Mouse (Mus musculus) midbrain, postnatal 0 days (tissue): ENCODE results near the gene Bcl7a. TPM values are rescaled to one million over a fixed set of nuclear protein-coding genes. Genes with fewer than 3 reads are reported as not detected.

Experiments
- ATAC-seq: fragments of 200-750 bp; cut with Nextera tagmentation; 2 replicates; pipeline ENCODE4 v1.8.0; 2017; ENCODE audit warnings: moderate number of reproducible peaks, mild to moderate bottlenecking, moderate TSS enrichment, moderate library complexity; ENCODE audit not compliant: low FRiP score
- DNase-seq: peaks from one replicate; pipeline ENCODE4 v3.0.0-alpha.2; 2015; ENCODE audit warnings: low spot score
- H3K27ac ChIP-seq: fragments of 300-500 bp; sonication (generic); 2 replicates; pipeline ENCODE4 v1.5.1; 2014; ENCODE audit warnings: low read depth, mild to moderate bottlenecking, low read length, mixed read lengths
- H3K27me3 ChIP-seq: fragments of 300-500 bp; sonication (generic); 2 replicates; pipeline ENCODE4 v1.6.1; 2014; ENCODE audit warnings: low read length, control low read depth, mixed read lengths; ENCODE audit not compliant: insufficient read depth
- H3K36me3 ChIP-seq: fragments of 300-500 bp; sonication (generic); 2 replicates; pipeline ENCODE4 v1.6.1; 2014; ENCODE audit warnings: low read length, control low read depth, mixed read lengths; ENCODE audit not compliant: insufficient read depth
- H3K4me1 ChIP-seq: fragments of 300-500 bp; sonication (generic); 2 replicates; pipeline ENCODE4 v1.6.1; 2014; ENCODE audit warnings: mild to moderate bottlenecking, control low read depth, antibody characterized with exemption, low read length, mixed read lengths; ENCODE audit not compliant: insufficient read depth
- H3K4me2 ChIP-seq: fragments of 300-500 bp; sonication (generic); 2 replicates; pipeline ENCODE4 v1.6.1; 2014; ENCODE audit warnings: low read depth, mild to moderate bottlenecking, low read length, mixed read lengths; ENCODE audit not compliant: poor library complexity, severe bottlenecking
- H3K4me3 ChIP-seq: fragments of 300-500 bp; sonication (generic); 2 replicates; pipeline ENCODE4 v1.5.1; 2014; ENCODE audit warnings: low read depth, mild to moderate bottlenecking, low read length, moderate library complexity
- H3K9ac ChIP-seq: fragments of 300-500 bp; sonication (generic); replicated peaks from 2 replicates; pipeline ENCODE4 v1.6.1; 2014; ENCODE audit warnings: mild to moderate bottlenecking, low read length, moderate library complexity, mixed read lengths; ENCODE audit not compliant: poor library complexity, severe bottlenecking
- H3K9me3 ChIP-seq: fragments of 300-500 bp; sonication (generic); 2 replicates; pipeline ENCODE4 v1.6.1; 2016; ENCODE audit warnings: low read length, control low read depth
- CTCF ChIP-seq: IDR thresholded peaks from 2 replicates; pipeline ENCODE4 v1.5.1; 2016; ENCODE audit warnings: antibody characterized with exemption, mild to moderate bottlenecking
- WGBS: fragments of 180-500 bp; shearing (Covaris S2); extraction: QIAGEN DNeasy Blood & Tissue Kit; methylation state at CpG from one replicate; pipeline ENCODE4 v1.1.7; 2014; 5-methylcytosine and 5-hydroxymethylcytosine counted together
- polyA plus RNA-seq: library from polyadenylated mRNA; unstranded; fragments of >200 nt; fragmentation: Nextera tagmentation; extraction: Ambion mirVana; gene quantifications from 2 replicates; pipeline ENCODE4 v1.2.1, GENCODE M21; 2015
- total RNA-seq: library from RNA; depleted of rRNA; stranded (reverse); fragments of >200 nt; gene quantifications from 2 replicates; pipeline ENCODE4 v1.2.3, GENCODE M21; 2014

The Bcl7a gene
- total and polyA plus RNA-seq, 2 experiments from 2014 or later, result 21.6 to 40.7 TPM

DNA sequence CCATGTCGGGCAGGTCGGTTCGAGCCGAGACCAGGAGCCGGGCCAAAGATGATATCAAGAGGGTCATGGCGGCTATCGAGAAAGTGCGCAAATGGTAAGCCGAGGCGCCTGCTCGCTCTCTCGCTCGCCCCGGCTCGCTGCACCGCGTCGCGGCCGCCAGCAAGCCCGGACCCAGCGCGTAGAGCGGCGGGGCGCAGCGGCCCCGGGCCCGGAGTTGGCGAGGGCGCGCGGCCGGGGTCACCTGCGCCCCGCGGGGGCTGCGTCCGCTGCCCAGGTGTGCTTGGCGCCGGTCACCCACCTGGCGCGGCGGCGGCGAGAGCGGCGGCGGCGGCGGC, 961 bp downstream of the Bcl7a start:
- H3K27ac ChIP-seq, result peak overlapping the region; percentile 98
- no peaks in the 10 kb centered on the region for H3K9me3 ChIP-seq
- H3K4me1 ChIP-seq, result peaks cover 9% of the 10 kb centered on the region
- TF ChIP-seq CTCF, result no peak
- peak overlapping the region; percentile 91 for H3K4me3 ChIP-seq
- DNase-seq, result no peak
- H3K27me3 ChIP-seq, result no peaks in the 10 kb centered on the region
- H3K4me2 ChIP-seq, result peak overlapping the region; percentile 78
- under 1% methylated on average over 45 of the region's 51 CpGs for WGBS
- H3K9ac ChIP-seq, result peak overlapping the region; percentile 88
- ATAC-seq, result peak; percentile 11; the same call in 1 of the 2 replicates
- no peaks in the 10 kb centered on the region for H3K36me3 ChIP-seq

DNA sequence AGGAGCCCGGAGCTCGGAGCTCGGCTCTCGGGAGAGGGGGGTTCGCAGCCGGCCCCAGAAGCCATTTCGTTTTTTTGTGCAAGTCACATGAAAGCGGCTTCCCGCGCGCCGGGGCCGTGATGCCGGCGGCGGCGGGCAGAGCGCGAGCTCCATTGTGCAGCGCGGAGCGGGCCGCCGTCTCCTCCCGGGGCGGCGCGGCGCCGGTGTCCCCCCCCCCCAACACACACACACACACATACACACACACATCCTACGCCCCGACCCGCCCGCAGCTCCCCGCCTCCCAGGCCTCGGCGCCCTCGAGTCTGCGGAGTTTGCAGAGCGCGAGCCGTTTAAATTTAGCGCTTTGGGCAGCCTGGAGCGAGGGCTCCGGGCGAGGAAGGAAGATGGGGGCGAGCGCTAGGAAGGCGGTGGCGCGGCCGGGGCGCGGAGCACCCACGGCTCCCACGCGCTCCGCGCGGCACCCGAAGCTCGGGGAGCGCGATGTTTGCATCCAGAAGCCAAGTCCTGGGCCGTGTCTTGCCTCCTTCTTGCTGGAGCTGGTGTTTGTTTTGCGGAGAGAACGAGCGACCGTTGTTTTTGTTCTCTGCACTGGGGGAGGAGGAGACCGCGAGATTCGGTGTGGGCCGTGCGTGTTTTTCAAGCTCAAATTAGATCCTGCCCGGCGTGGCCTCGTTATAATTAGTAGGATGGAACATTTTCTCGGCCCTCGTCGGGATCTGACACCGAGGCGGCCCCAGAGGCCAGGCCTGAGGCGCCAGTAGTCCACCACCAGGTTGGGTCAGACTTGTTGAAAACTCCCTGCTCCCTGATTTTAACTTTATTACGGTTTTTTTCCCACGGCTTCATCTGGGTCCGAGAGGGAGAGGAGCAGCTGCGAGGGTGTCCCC, 1.6 kb downstream of the Bcl7a start:
- TF ChIP-seq CTCF, result no peak
- Histone ChIP-seq H3K27ac (peak overlapping the region; percentile 98), H3K4me2 (peak overlapping the region; percentile 78), H3K9ac (peak overlapping the region; percentile 88), H3K9me3 (no peaks in the 10 kb centered on the region), H3K36me3 (no peaks in the 10 kb centered on the region), H3K4me3 (peak overlapping the region; percentile 91), H3K4me1 (peaks cover 9% of the 10 kb centered on the region), H3K27me3 (no peaks in the 10 kb centered on the region)
- DNase-seq (peak; percentile 58), ATAC-seq (peak; percentile 27; the same call in 1 of the 2 replicates)
- whole genome bisulfite sequencing, result under 1% methylated on average over 76 of the region's 87 CpGs

DNA sequence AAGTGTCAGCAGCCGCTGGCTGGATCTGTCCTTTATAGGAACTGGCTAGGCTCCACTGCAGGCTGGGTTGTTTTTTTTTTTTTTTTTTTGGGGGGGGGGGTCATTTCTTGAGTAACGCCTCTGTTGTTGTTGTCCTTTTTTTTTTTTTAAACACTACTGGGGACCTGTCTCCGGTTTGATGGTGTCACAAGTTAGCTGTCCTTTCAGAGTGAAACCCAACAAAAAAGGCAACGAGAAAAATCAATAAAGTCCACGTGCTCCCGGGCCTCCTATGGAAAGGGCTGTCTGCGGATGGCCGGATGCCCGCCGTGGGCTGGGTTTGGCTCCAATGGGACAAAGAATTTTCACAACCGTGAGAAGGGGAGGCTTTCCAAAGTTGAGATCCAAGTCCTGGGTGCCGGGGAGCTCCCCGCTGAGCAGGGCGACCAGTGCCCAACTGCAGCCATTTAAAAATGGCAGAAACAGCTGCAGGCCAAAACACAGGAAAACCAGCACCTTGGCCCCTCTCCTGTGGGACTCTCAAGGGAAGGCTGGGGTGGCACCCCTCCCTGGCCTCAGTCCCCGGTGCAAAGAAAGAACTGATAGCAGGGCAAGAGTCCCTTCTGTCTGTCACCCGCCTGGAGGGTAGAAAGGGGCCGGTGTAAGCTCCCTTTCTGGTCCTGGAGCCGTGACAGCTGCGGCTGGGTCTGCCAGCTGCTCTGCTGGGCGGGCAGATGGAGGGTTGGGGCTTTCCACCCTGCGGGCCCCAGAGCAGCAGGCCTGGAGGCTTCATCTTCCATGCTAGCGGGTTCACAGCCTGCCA, 2.4 kb downstream of the Bcl7a start:
- Histone ChIP-seq H3K27ac (peak overlapping the region; percentile 98), H3K36me3 (no peaks in the 10 kb centered on the region), H3K9ac (peak overlapping the region; percentile 88), H3K27me3 (no peaks in the 10 kb centered on the region), H3K9me3 (no peaks in the 10 kb centered on the region), H3K4me3 (peak overlapping the region; percentile 91), H3K4me2 (peak overlapping the region; percentile 78), H3K4me1 (peaks cover 9% of the 10 kb centered on the region)
- TF ChIP-seq CTCF, result no peak
- WGBS, result under 1% methylated on average over 22 of the region's 22 CpGs
- peak; percentile 47 for ATAC-seq
- peak; percentile 87 for DNase-seq

DNA sequence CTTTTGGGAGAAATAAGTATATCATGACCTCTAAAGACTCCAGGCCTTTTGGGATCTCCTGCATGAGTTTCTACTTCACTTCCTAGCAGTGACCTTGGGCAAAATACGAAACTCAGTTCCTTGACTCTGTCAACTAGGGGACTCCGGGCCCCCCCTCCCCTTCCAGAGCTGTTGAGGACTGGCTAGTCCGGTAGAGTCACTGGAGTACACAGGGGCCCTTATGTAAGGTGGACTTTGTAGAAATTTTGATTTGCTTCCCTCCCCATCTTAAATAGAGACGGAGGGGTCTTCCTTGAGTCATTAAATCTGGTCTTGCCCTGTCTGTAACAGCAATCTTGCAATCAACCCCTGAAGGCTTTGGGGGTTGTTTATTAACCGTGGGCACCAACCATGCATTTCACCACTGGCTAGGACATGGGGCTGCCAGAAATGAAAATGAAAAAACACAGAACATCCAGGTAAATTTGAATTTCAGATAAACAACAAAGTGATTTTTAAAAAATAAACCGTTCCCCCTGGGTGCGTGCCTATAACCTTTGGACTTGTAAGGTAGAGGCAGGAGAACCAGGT, 3.2 kb downstream of the Bcl7a start:
- Histone ChIP-seq H3K4me3 (peak overlapping the region; percentile 91), H3K9ac (peak overlapping the region; percentile 88), H3K9me3 (no peaks in the 10 kb centered on the region), H3K36me3 (no peaks in the 10 kb centered on the region), H3K27me3 (no peaks in the 10 kb centered on the region), H3K27ac (peak overlapping the region; percentile 78), H3K4me1 (peaks cover 11% of the 10 kb centered on the region), H3K4me2 (peak overlapping the region; percentile 78)
- TF ChIP-seq CTCF, result no peak
- ATAC-seq (no peak), DNase-seq (no peak)
- 58% methylated on average over 7 of the region's 7 CpGs for WGBS

DNA sequence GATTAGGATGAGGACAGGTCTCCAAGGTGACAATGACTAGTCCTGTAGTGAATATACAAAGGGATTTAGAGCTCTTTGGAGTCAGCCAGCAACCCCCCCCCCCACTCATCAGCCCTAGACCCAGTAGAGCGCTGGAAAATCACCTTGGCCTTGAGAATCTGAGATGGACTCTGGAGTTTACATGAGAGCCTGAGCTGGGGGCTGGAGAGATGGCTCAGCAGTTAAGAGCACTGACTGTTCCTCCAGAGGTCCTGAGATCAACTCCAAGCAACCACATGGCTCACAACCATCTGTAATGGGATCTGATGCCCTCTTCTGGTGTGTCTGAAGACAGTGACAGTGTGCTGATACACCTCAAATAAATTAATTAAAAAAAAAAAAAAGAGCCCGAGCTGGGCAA, 4.4 kb downstream of the Bcl7a start:
- DNase-seq, result no peak
- Histone ChIP-seq H3K4me1 (peaks cover 11% of the 10 kb centered on the region), H3K27me3 (no peaks in the 10 kb centered on the region), H3K9me3 (no peaks in the 10 kb centered on the region), H3K9ac (no peak overlapping the region), H3K27ac (no peak overlapping the region), H3K4me2 (no peak overlapping the region), H3K4me3 (no peak overlapping the region), H3K36me3 (peaks cover 8% of the 10 kb centered on the region)
- 74% methylated on average over 2 of the region's 2 CpGs for WGBS
- no peak for TF ChIP-seq CTCF
- no peak for ATAC-seq
